In the genomic region with DNA sequence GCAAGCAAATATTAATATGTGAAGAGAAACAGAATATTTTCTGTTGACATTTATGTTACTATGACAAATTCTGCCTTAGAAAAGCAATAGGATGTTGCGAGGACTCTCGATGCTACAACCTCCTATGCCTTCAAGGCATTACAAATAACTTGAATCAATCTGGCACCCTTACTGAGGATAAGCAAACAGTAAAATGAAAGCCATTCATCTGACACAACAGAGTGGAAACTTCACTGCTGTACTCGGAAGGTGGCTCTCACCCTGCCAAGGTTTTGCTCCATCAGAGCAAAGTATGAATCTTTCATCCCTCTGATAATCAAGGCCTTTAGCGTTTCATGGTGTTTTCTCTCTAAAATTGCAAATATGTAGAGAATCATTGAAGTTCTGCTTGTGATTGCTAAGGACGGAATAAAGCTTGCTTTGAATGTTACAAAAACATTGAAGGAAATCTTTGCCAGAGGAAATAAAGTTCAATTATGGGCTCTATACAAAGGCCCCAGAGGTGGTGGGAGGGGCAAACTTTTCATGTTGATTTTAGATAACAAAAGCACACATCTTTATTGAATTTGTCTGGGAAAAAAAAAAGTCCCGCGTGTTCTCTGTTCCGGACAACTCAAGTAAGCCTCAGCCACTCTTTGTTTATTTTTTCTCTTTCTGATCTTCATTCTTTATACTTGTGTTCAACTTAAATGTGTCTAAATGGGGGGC, we compare ENCODE assay signal across 27 mouse cellular contexts. TPM values are rescaled to one million over a fixed set of nuclear protein-coding genes. Genes with fewer than 3 reads are reported as not detected.
DNase-seq lines count a peak whose midpoint lies in the region; ATAC-seq and TF ChIP-seq lines count a peak whose summit lies in the region.
"Had no signal": no experiment of that assay in that cellular context is flagged by ENCODE, and none has a peak within 500 bp of the region (broad histone marks: within the 10 kb centered on the region; RNA-seq: fewer than 3 reads in every experiment).

No protein-coding gene starts in this region.

- H3K36me3 ChIP-seq in embryonic facial prominence, embryonic 14.5 days (ENCODE audit: control insufficient read depth, insufficient read depth, low read length) = no peaks in the 10 kb centered on the region
- H3K36me3 ChIP-seq in embryonic facial prominence, embryonic 10.5 days (replicated peaks) = no peaks in the 10 kb centered on the region
- no peaks in the 10 kb centered on the region for H3K36me3 ChIP-seq in kidney, postnatal 0 days (ENCODE audit: insufficient read depth, low read length)
- H3K36me3 ChIP-seq in stomach, embryonic 16.5 days (ENCODE audit: control insufficient read depth, insufficient read depth, low read length) = no peaks in the 10 kb centered on the region
- H3K36me3 ChIP-seq: embryonic facial prominence, embryonic 15.5 days; forebrain, embryonic 10.5 days; G1E; heart, embryonic 15.5 days; hindbrain, embryonic 10.5 days; hindbrain, embryonic 15.5 days had no signal

- TF ChIP-seq POLR2A in lung, adult 2 months (IDR thresholded peaks at IDR 0.05; ENCODE audit: borderline replicate concordance, extremely low read depth, low read depth, low read length) = no peak

- H3K9ac ChIP-seq in embryonic facial prominence, embryonic 14.5 days (ENCODE audit: low read depth, low read length) = no peak overlapping the region
- H3K9ac ChIP-seq in kidney, postnatal 0 days (ENCODE audit: low read depth, low read length) = no peak overlapping the region
- H3K9ac ChIP-seq in stomach, embryonic 16.5 days (ENCODE audit: low read length) = no peak overlapping the region
- H3K9ac ChIP-seq: embryonic facial prominence, embryonic 15.5 days; heart, embryonic 15.5 days; hindbrain, embryonic 15.5 days had no signal

- H3K9me3 ChIP-seq in embryonic facial prominence, embryonic 14.5 days (ENCODE audit: control insufficient read depth, low read length) = no peaks in the 10 kb centered on the region
- H3K9me3 ChIP-seq in embryonic facial prominence, embryonic 10.5 days = no peaks in the 10 kb centered on the region
- H3K9me3 ChIP-seq in kidney, postnatal 0 days (replicated peaks; ENCODE audit: low read length) = no peaks in the 10 kb centered on the region
- no peaks in the 10 kb centered on the region for H3K9me3 ChIP-seq in stomach, embryonic 16.5 days (replicated peaks; ENCODE audit: control insufficient read depth, low read length)
- H3K9me3 ChIP-seq: embryonic facial prominence, embryonic 15.5 days; forebrain, embryonic 10.5 days; G1E; heart, embryonic 15.5 days; hindbrain, embryonic 10.5 days; hindbrain, embryonic 15.5 days had no signal

- intact Hi-C loops in heart, postnatal 36 days (cut with DNase I) = no loop called here

- WGBS in embryonic facial prominence, embryonic 14.5 days = 49% methylated on average over 8 of the region's 8 CpGs
- 67% methylated on average over 8 of the region's 8 CpGs for WGBS in embryonic facial prominence, embryonic 10.5 days
- WGBS in kidney, postnatal 0 days = 58% methylated on average over 8 of the region's 8 CpGs
- 37% methylated on average over 8 of the region's 8 CpGs for WGBS in lung, adult 2 months
- 50% methylated on average over 8 of the region's 8 CpGs for WGBS in stomach, embryonic 16.5 days

- H3K4me3 ChIP-seq in embryonic facial prominence, embryonic 14.5 days (ENCODE audit: low read depth, low read length) = no peak overlapping the region
- H3K4me3 ChIP-seq in embryonic facial prominence, embryonic 10.5 days = no peak overlapping the region
- no peak overlapping the region for H3K4me3 ChIP-seq in kidney, postnatal 0 days (replicated peaks; ENCODE audit: low read depth, low read length)
- H3K4me3 ChIP-seq in lung, adult 2 months (replicated peaks; ENCODE audit: extremely low read depth, low read depth, low read length) = no peak overlapping the region
- no peak overlapping the region for H3K4me3 ChIP-seq in stomach, embryonic 16.5 days (replicated peaks; ENCODE audit: low read length)
- H3K4me3 ChIP-seq: embryonic facial prominence, embryonic 15.5 days; erythroblast, embryonic 14.5 days; forebrain, embryonic 10.5 days; heart, embryonic 15.5 days; hindbrain, embryonic 10.5 days; hindbrain, embryonic 15.5 days had no signal

- no peak for ATAC-seq in embryonic facial prominence, embryonic 14.5 days (ENCODE audit: low read depth)
- ATAC-seq in kidney, postnatal 0 days (replicated peaks; ENCODE audit: low FRiP score, low read depth) = no peak
- ATAC-seq in stomach, embryonic 16.5 days (ENCODE audit: insufficient read depth, low FRiP score) = peak; percentile 40; the same call in 1 of the 2 replicates
- ATAC-seq: CD4-positive, CD25-positive, alpha-beta regulatory T cell, adult 4 months; forebrain, embryonic 14.5 days had no signal

- no peak for TF ChIP-seq CTCF in kidney, postnatal 0 days (IDR thresholded peaks at IDR 0.05; ENCODE audit: low read depth)
- TF ChIP-seq CTCF in lung, adult 2 months (IDR thresholded peaks at IDR 0.05; ENCODE audit: insufficient read depth, low read length) = no peak

- H3K4me1 ChIP-seq in embryonic facial prominence, embryonic 14.5 days (ENCODE audit: control insufficient read depth, insufficient read depth, low read length) = peaks cover 5% of the 10 kb centered on the region; the same call in 1 of the 2 replicates
- no peaks in the 10 kb centered on the region for H3K4me1 ChIP-seq in embryonic facial prominence, embryonic 10.5 days
- H3K4me1 ChIP-seq in kidney, postnatal 0 days (replicated peaks; ENCODE audit: insufficient read depth, low read length) = no peaks in the 10 kb centered on the region
- H3K4me1 ChIP-seq in lung, adult 2 months (ENCODE audit: control insufficient read depth, insufficient read depth, low read length) = no peaks in the 10 kb centered on the region
- no peaks in the 10 kb centered on the region for H3K4me1 ChIP-seq in stomach, embryonic 16.5 days (ENCODE audit: control insufficient read depth, insufficient read depth, low read length)
- H3K4me1 ChIP-seq: embryonic facial prominence, embryonic 15.5 days; forebrain, embryonic 10.5 days; heart, embryonic 15.5 days; hindbrain, embryonic 10.5 days; hindbrain, embryonic 15.5 days had no signal

- H3K27me3 ChIP-seq in embryonic facial prominence, embryonic 14.5 days (replicated peaks; ENCODE audit: control insufficient read depth, insufficient read depth, low read length) = no peaks in the 10 kb centered on the region
- H3K27me3 ChIP-seq in embryonic facial prominence, embryonic 10.5 days (replicated peaks; ENCODE audit: low read depth, poor library complexity, severe bottlenecking) = no peaks in the 10 kb centered on the region
- H3K27me3 ChIP-seq in kidney, postnatal 0 days (ENCODE audit: insufficient read depth, low read length) = no peaks in the 10 kb centered on the region
- H3K27me3 ChIP-seq in stomach, embryonic 16.5 days (ENCODE audit: control insufficient read depth, insufficient read depth, low read length) = no peaks in the 10 kb centered on the region
- H3K27me3 ChIP-seq: embryonic facial prominence, embryonic 15.5 days; heart, embryonic 15.5 days; hindbrain, embryonic 15.5 days had no signal

- no peak overlapping the region for H3K4me2 ChIP-seq in embryonic facial prominence, embryonic 14.5 days (ENCODE audit: low read depth, low read length)
- no peak overlapping the region for H3K4me2 ChIP-seq in kidney, postnatal 0 days (ENCODE audit: low read length)
- 0 out of 2 replicates have a peak overlapping the region, but pooled peaks have one; percentile 20 for H3K4me2 ChIP-seq in stomach, embryonic 16.5 days (ENCODE audit: low read depth, low read length)
- H3K4me2 ChIP-seq: embryonic facial prominence, embryonic 15.5 days; heart, embryonic 11.5 days; heart, embryonic 15.5 days; hindbrain, embryonic 15.5 days had no signal

- no peak overlapping the region; the same call in 1 of the 2 replicates for H3K27ac ChIP-seq in embryonic facial prominence, embryonic 14.5 days (replicated peaks; ENCODE audit: low read depth, low read length)
- no peak overlapping the region for H3K27ac ChIP-seq in embryonic facial prominence, embryonic 10.5 days (replicated peaks)
- H3K27ac ChIP-seq in kidney, postnatal 0 days = no peak overlapping the region
- H3K27ac ChIP-seq in stomach, embryonic 16.5 days (ENCODE audit: low read length) = no peak overlapping the region
- H3K27ac ChIP-seq: embryonic facial prominence, embryonic 15.5 days; forebrain, embryonic 10.5 days; heart, embryonic 15.5 days; hindbrain, embryonic 10.5 days; hindbrain, embryonic 15.5 days had no signal

- peak; percentile 43 for DNase-seq in embryonic facial prominence, embryonic 14.5 days (ENCODE audit: low spot score)
- DNase-seq in embryonic facial prominence, embryonic 10.5 days (ENCODE audit: low spot score) = no peak
- peak; percentile 3 for DNase-seq in kidney, postnatal 0 days (ENCODE audit: low spot score)
- DNase-seq in kidney, postnatal 36 days = no peak
- DNase-seq in lung, postnatal 36 days = peak; percentile 3
- no peak for DNase-seq in lung, adult 2 months
- DNase-seq in heart, postnatal 36 days = no peak
- DNase-seq: adrenal gland, adult 8-10 months; adrenal gland, postnatal 36 days; B cell, adult 2 months; cerebellum, adult 18-20 months; cerebellum, adult 9-11 months; cerebellum, postnatal 36 days; gastrocnemius, postnatal 36 days; heart, adult 18-20 months; heart, postnatal 14 days had no signal

RNA-seq across cellular contexts. Expression of gene Frg1, which starts 56.3 kb away (rescaled TPM):
- 73.6 and 74.8 TPM in 2 replicates for polyA plus RNA-seq in embryonic facial prominence, embryonic 14.5 days (2014; fragmentation: Nextera tagmentation; extraction: Ambion mirVana)
- 109 and 114 TPM in 2 replicates for polyA plus RNA-seq in embryonic facial prominence, embryonic 10.5 days (2016; fragmentation: Nextera tagmentation; extraction: Ambion mirVana)
- 107 and 110 TPM in 2 replicates for polyA plus RNA-seq in kidney, postnatal 0 days (2015; fragmentation: Nextera tagmentation; extraction: Ambion mirVana)
- 2.4 and 5.3 TPM in 2 replicates for polyA plus RNA-seq in lung, adult 2 months (2012; rRNA removed)
- 73.7 and 74.9 TPM in 2 replicates for polyA plus RNA-seq in stomach, embryonic 16.5 days (2015; fragmentation: Nextera tagmentation; extraction: Ambion mirVana)
- total RNA-seq in heart, postnatal 36 days (2021) = 10 to 100 TPM; 25.9 to 29.7 TPM

Comparison
In these comparisons a context has a peak if more than half of its experiments do, and no peak if none do; other contexts are left out.
1. DNase-seq: peak in embryonic facial prominence, embryonic 14.5 days (single experiment), kidney, postnatal 0 days (single experiment) and lung, postnatal 36 days (single experiment); none in embryonic facial prominence, embryonic 10.5 days (single experiment), kidney, postnatal 36 days (0 of 2), lung, adult 2 months (single experiment) and heart, postnatal 36 days (0 of 2).
2. RNA of gene Frg1, which starts 56.3 kb away (polyA plus RNA-seq): 109 to 114 TPM in embryonic facial prominence, embryonic 10.5 days, 107 to 110 TPM in kidney, postnatal 0 days, 73.7 to 74.9 TPM in stomach, embryonic 16.5 days and 73.6 to 74.8 TPM in embryonic facial prominence, embryonic 14.5 days; 2.4 to 5.3 TPM in lung, adult 2 months; every median in the first group is over 10 times any median in the second.